Mouse (Mus musculus) myocyte (in vitro differentiated cells): ENCODE measurements at regions not wholly inside any gene's neighbourhood (a gene's known extent, or its start where the extent isn't known, plus 50 kb on each side); places are given as distances from the start of the nearest gene placed in this dataset.

Experiments used
- CEBPB ChIP-seq: IDR thresholded peaks from 2 replicates; pipeline ENCODE4 v1.6.1; 2011; ENCODE audit warnings: mild to moderate bottlenecking, moderate library complexity; ENCODE audit not compliant: poor library complexity, insufficient read depth, severe bottlenecking
- E2F4 ChIP-seq: IDR thresholded peaks from one replicate; pipeline ENCODE4 v1.6.1; 2011; ENCODE audit warnings: mild to moderate bottlenecking, control low read depth, moderate library complexity; ENCODE audit not compliant: insufficient read depth
- MYOG ChIP-seq, 3 experiments: IDR thresholded peaks; one replicate each; pipeline ENCODE4 v1.6.1; 2011; ENCODE audit warnings: control low read depth in 2 of 3, low read depth in 2 of 3, mild to moderate bottlenecking in 2 of 3; ENCODE audit not compliant: insufficient read length in 2 of 3, control insufficient read depth in 1 of 3, insufficient read depth in 1 of 3
- POLR2A ChIP-seq: IDR thresholded peaks from one replicate; pipeline ENCODE4 v1.6.1; 2011; ENCODE audit warnings: low read depth, mild to moderate bottlenecking, control low read depth, moderate library complexity; ENCODE audit not compliant: insufficient read length
- POLR2AphosphoS2 ChIP-seq: IDR thresholded peaks from one replicate; pipeline ENCODE4 v1.6.1; 2011; ENCODE audit warnings: low read depth, control low read depth; ENCODE audit not compliant: insufficient read length

- no peak for TF ChIP-seq CEBPB
- TF ChIP-seq POLR2AphosphoS2 = no peak
- no peak for TF ChIP-seq POLR2A
- no peak for TF ChIP-seq MYOG (IDR thresholded peaks at IDR 0.05; ENCODE audit: control insufficient read depth in 1 of 3, insufficient read depth in 1 of 3, insufficient read length in 2 of 3, low read depth in 2 of 3)
- TF ChIP-seq E2F4 = no peak
Observed at GRCm38 (mm10) chr10:14296147-14296546, 249.3 kb downstream of the Adgrg6 start.
